Mouse (Mus musculus) G1E (cell line): ENCODE data around the gene Aldh1a1.

Source experiments
- CTCF ChIP-seq: IDR thresholded peaks from 2 replicates; pipeline ENCODE4 v1.5.1; 2012; ENCODE audit warnings: low read depth, low read length, inconsistent platforms, mixed read lengths
- GATA1 ChIP-seq: IDR thresholded peaks from 2 replicates; pipeline ENCODE4 v1.6.1; 2012; ENCODE audit warnings: borderline replicate concordance, low read length, inconsistent platforms, mixed read lengths
- GATA2 ChIP-seq: IDR thresholded peaks from 2 replicates; pipeline ENCODE4 v1.6.1; 2012; ENCODE audit warnings: low read depth, low read length, inconsistent platforms, borderline replicate concordance
- TAL1 ChIP-seq: conservative IDR thresholded peaks from 2 replicates; pipeline ENCODE4 v1.6.1; 2012; ENCODE audit warnings: low read depth, low read length, inconsistent platforms, mixed read lengths

GRCm38 (mm10) chr19:20496476-20496875, 4.0 kb downstream of the Aldh1a1 start:
- TF ChIP-seq CTCF (no peak), GATA1 (no peak), TAL1 (no peak), GATA2 (no peak)
